ENCODE assay signal across 12 mouse cellular contexts in genomic region chr9:18721931-18722711, GRCm38 (mm10). TPM values are rescaled to one million over a fixed set of nuclear protein-coding genes. Genes with fewer than 3 reads are reported as not detected.
A peak's percentile ranks its signal among the peaks of the same experiment; 100 is the strongest.
DNase-seq lines count a peak whose midpoint lies in the region; ATAC-seq and TF ChIP-seq lines count a peak whose summit lies in the region.
"Had no signal": no experiment of that assay in that cellular context is flagged by ENCODE, and none has a peak within 500 bp of the region (broad histone marks: within the 10 kb centered on the region; RNA-seq: fewer than 3 reads in every experiment).

No protein-coding gene starts in this region.

- no peaks in the 10 kb centered on the region for H3K36me3 ChIP-seq in lung, embryonic 15.5 days
- no peaks in the 10 kb centered on the region for H3K36me3 ChIP-seq in lung, postnatal 0 days (ENCODE audit: insufficient read depth, low read length)
- H3K36me3 ChIP-seq in forebrain, embryonic 15.5 days, result no peaks in the 10 kb centered on the region
- no peaks in the 10 kb centered on the region for H3K36me3 ChIP-seq in limb, embryonic 14.5 days (ENCODE audit: control insufficient read depth, insufficient read depth, low read length)
- no peaks in the 10 kb centered on the region for H3K36me3 ChIP-seq in stomach, embryonic 15.5 days

- H3K4me1 ChIP-seq in lung, embryonic 15.5 days, result peaks cover 4% of the 10 kb centered on the region; the same call in 1 of the 2 replicates
- H3K4me1 ChIP-seq in lung, postnatal 0 days (ENCODE audit: insufficient read depth, low read depth, low read length), result no peaks in the 10 kb centered on the region
- H3K4me1 ChIP-seq in forebrain, embryonic 15.5 days, result peaks cover 10% of the 10 kb centered on the region
- H3K4me1 ChIP-seq in limb, embryonic 14.5 days (ENCODE audit: control insufficient read depth, insufficient read depth, low read length), result no peaks in the 10 kb centered on the region
- H3K4me1 ChIP-seq in stomach, embryonic 15.5 days, result no peaks in the 10 kb centered on the region

- no peak overlapping the region for H3K4me2 ChIP-seq in lung, embryonic 15.5 days
- H3K4me2 ChIP-seq in lung, postnatal 0 days (replicated peaks; ENCODE audit: low read depth, low read length), result no peak overlapping the region
- no peak overlapping the region for H3K4me2 ChIP-seq in forebrain, embryonic 15.5 days (replicated peaks)
- H3K4me2 ChIP-seq in limb, embryonic 14.5 days (replicated peaks; ENCODE audit: low read depth, low read length, severe bottlenecking), result no peak overlapping the region
- no peak overlapping the region for H3K4me2 ChIP-seq in stomach, embryonic 15.5 days

- peak; percentile 87; the same call in 1 of the 2 replicates for ATAC-seq in lung, embryonic 15.5 days (ENCODE audit: borderline replicate concordance, extremely low read depth, low FRiP score, low TSS enrichment)
- ATAC-seq in lung, postnatal 0 days, result no peak
- ATAC-seq in forebrain, embryonic 15.5 days (replicated peaks), result peak; percentile 81
- ATAC-seq in limb, embryonic 14.5 days (ENCODE audit: low FRiP score, low read depth), result 0 out of 2 replicates have a peak, but pooled peaks have one; percentile 53
- 0 out of 2 replicates have a peak, but pooled peaks have one; percentile 43 for ATAC-seq in stomach, embryonic 15.5 days (ENCODE audit: insufficient read depth, low FRiP score, low read depth)

- 17% methylated on average over 6 of the region's 6 CpGs for WGBS in lung, embryonic 15.5 days
- 21% methylated on average over 6 of the region's 6 CpGs for WGBS in lung, postnatal 0 days
- WGBS in forebrain, embryonic 15.5 days, result 16% methylated on average over 6 of the region's 6 CpGs
- 16% methylated on average over 6 of the region's 6 CpGs for WGBS in limb, embryonic 14.5 days
- WGBS in stomach, embryonic 15.5 days, result 20% methylated on average over 6 of the region's 6 CpGs

- TF ChIP-seq CTCF in lung, postnatal 0 days (IDR thresholded peaks at IDR 0.05), result no peak

- H3K9ac ChIP-seq in lung, embryonic 15.5 days, result no peak overlapping the region
- H3K9ac ChIP-seq in lung, postnatal 0 days (replicated peaks; ENCODE audit: low read depth), result no peak overlapping the region
- no peak overlapping the region for H3K9ac ChIP-seq in forebrain, embryonic 15.5 days (replicated peaks)
- no peak overlapping the region for H3K9ac ChIP-seq in limb, embryonic 14.5 days (ENCODE audit: low read depth, low read length, severe bottlenecking)
- H3K9ac ChIP-seq in stomach, embryonic 15.5 days, result no peak overlapping the region

- no peaks in the 10 kb centered on the region for H3K9me3 ChIP-seq in lung, embryonic 15.5 days
- no peaks in the 10 kb centered on the region for H3K9me3 ChIP-seq in lung, postnatal 0 days (ENCODE audit: low read length)
- H3K9me3 ChIP-seq in forebrain, embryonic 15.5 days, result no peaks in the 10 kb centered on the region
- H3K9me3 ChIP-seq in limb, embryonic 14.5 days (ENCODE audit: control insufficient read depth, low read length), result no peaks in the 10 kb centered on the region
- no peaks in the 10 kb centered on the region for H3K9me3 ChIP-seq in stomach, embryonic 15.5 days

- DNase-seq in lung, postnatal 0 days (ENCODE audit: low spot score), result no peak
- no peak for DNase-seq in limb, embryonic 14.5 days (ENCODE audit: low spot score)
- DNase-seq in cerebellum, adult 8-10 months, result no peak
- no peak for DNase-seq in cerebellum, adult 9-10 months
- DNase-seq in ovary, postnatal 10 days (ENCODE audit: low spot score), result no peak
- DNase-seq: liver had no signal

- TF ChIP-seq POLR2A in limb, embryonic 14.5 days (IDR thresholded peaks at IDR 0.05; ENCODE audit: borderline replicate concordance, extremely low read depth, insufficient read depth, insufficient read length), result no peak

- H3K27me3 ChIP-seq in lung, embryonic 15.5 days, result no peaks in the 10 kb centered on the region
- no peaks in the 10 kb centered on the region for H3K27me3 ChIP-seq in lung, postnatal 0 days (replicated peaks; ENCODE audit: insufficient read depth, low read length)
- H3K27me3 ChIP-seq in forebrain, embryonic 15.5 days, result no peaks in the 10 kb centered on the region
- no peaks in the 10 kb centered on the region for H3K27me3 ChIP-seq in limb, embryonic 14.5 days (ENCODE audit: control insufficient read depth, insufficient read depth, low read length)
- no peaks in the 10 kb centered on the region for H3K27me3 ChIP-seq in stomach, embryonic 15.5 days (replicated peaks)
- H3K27me3 ChIP-seq: CH12.LX had no signal

- H3K27ac ChIP-seq in lung, embryonic 15.5 days, result peak overlapping the region; percentile 42; the same call in 1 of the 2 replicates
- H3K27ac ChIP-seq in lung, postnatal 0 days (ENCODE audit: low read length), result no peak overlapping the region
- no peak overlapping the region for H3K27ac ChIP-seq in forebrain, embryonic 15.5 days (replicated peaks)
- no peak overlapping the region for H3K27ac ChIP-seq in limb, embryonic 14.5 days (replicated peaks; ENCODE audit: low read depth, low read length)
- H3K27ac ChIP-seq in stomach, embryonic 15.5 days, result peak overlapping the region; percentile 40; the same call in 1 of the 2 replicates

- no peak overlapping the region for H3K4me3 ChIP-seq in lung, embryonic 15.5 days
- H3K4me3 ChIP-seq in lung, postnatal 0 days (ENCODE audit: low read depth, low read length), result no peak overlapping the region
- H3K4me3 ChIP-seq in forebrain, embryonic 15.5 days, result no peak overlapping the region
- no peak overlapping the region for H3K4me3 ChIP-seq in limb, embryonic 14.5 days (replicated peaks; ENCODE audit: low read length)
- no peak overlapping the region for H3K4me3 ChIP-seq in stomach, embryonic 15.5 days (replicated peaks)
- H3K4me3 ChIP-seq: myocyte had no signal

- TF ChIP-seq EP300 in lung, postnatal 0 days (IDR thresholded peaks at IDR 0.05), result no peak

RNA-seq across cellular contexts. Expression of gene Olfr24, which starts 41.7 kb away (rescaled TPM):
- not detected in 2 replicates for polyA plus RNA-seq in lung, embryonic 15.5 days (2015; fragmentation: Nextera tagmentation; extraction: Ambion mirVana)
- not detected in 2 replicates for polyA plus RNA-seq in lung, postnatal 0 days (2015; fragmentation: Nextera tagmentation; extraction: Ambion mirVana)
- 0.05 TPM in 1 of 2 replicates, not detected in the other for polyA plus RNA-seq in forebrain, embryonic 15.5 days (2015; fragmentation: Nextera tagmentation; extraction: Ambion mirVana)
- polyA plus RNA-seq in limb, embryonic 14.5 days (2012; rRNA removed), result not detected in 2 replicates
- polyA plus RNA-seq in limb, embryonic 14.5 days (2014; fragmentation: Nextera tagmentation; extraction: Ambion mirVana), result not detected in 2 replicates
- polyA plus RNA-seq in stomach, embryonic 15.5 days (2015; fragmentation: Nextera tagmentation; extraction: Ambion mirVana), result not detected in 2 replicates
- polyA plus RNA-seq: heart, postnatal 0 days; myocyte had no signal

RNA-seq across cellular contexts. Expression of gene Muc16, which starts 47.8 kb away (rescaled TPM):
- polyA plus RNA-seq in lung, embryonic 15.5 days (2015; fragmentation: Nextera tagmentation; extraction: Ambion mirVana), result 1.0 and 1.3 TPM in 2 replicates
- 1.9 and 2.6 TPM in 2 replicates for polyA plus RNA-seq in lung, postnatal 0 days (2015; fragmentation: Nextera tagmentation; extraction: Ambion mirVana)
- not detected in 2 replicates for polyA plus RNA-seq in forebrain, embryonic 15.5 days (2015; fragmentation: Nextera tagmentation; extraction: Ambion mirVana)
- 0.59 TPM in 1 of 2 replicates, not detected in the other for polyA plus RNA-seq in limb, embryonic 14.5 days (2012; rRNA removed)
- polyA plus RNA-seq in limb, embryonic 14.5 days (2014; fragmentation: Nextera tagmentation; extraction: Ambion mirVana), result not detected in 2 replicates
- polyA plus RNA-seq in stomach, embryonic 15.5 days (2015; fragmentation: Nextera tagmentation; extraction: Ambion mirVana), result 2.5 and 3.7 TPM in 2 replicates
- polyA plus RNA-seq: myocyte had no signal

Comparison
In these comparisons a context has a peak if more than half of its experiments do, and no peak if none do; other contexts are left out.
1. H3K27ac ChIP-seq: peak in lung, embryonic 15.5 days (single experiment) and stomach, embryonic 15.5 days (single experiment); none in lung, postnatal 0 days (single experiment), forebrain, embryonic 15.5 days (single experiment) and limb, embryonic 14.5 days (single experiment).